Mouse (Mus musculus): ENCODE measurements at regions not wholly inside any gene's neighbourhood (a gene's known extent, or its start where the extent isn't known, plus 50 kb on each side); places are given as distances from the start of the nearest gene placed in this dataset.
A peak's percentile ranks its signal among the peaks of the same experiment; 100 is the strongest.

- DNase-seq (ENCODE audit: low spot score in 2 of 2): no peak
Measured at GRCm38 (mm10) chr4:48725660-48726348, 62.5 kb downstream of the Cavin4 start.

DNA sequence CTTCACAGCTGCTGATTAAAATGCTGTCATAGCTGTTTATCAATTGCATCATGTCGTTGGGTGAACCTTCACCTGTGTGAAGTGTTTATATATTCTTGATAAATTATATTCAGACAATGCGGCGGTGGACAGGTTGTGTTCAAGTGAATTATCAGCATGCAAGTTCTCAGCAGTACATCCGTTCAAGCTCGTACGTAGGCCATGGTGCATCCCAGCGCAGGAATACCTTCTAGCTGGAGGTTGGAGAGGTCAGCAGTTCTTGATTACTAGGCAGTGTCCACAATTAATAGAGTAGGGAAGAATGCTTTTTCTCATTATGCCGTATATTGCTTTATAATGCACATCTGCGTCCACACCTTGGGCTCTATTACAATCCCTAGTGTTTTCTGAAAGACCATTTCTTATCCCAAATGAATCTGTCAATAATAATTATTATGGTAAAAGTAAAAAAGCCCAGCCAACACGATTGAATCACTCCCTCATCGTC lies 63.1 kb downstream of the Cavin4 start:
- no peak for DNase-seq (ENCODE audit: low spot score in 2 of 2)

GRCm38 (mm10) chr4:48734854-48735564 lies 71.7 kb downstream of the Cavin4 start:
- no peak for DNase-seq (ENCODE audit: low spot score in 2 of 2)

GRCm38 (mm10) chr4:48746237-48746636 lies 82.9 kb downstream of the Cavin4 start:
- DNase-seq (ENCODE audit: low spot score in 2 of 2): no peak

GRCm38 (mm10) chr4:48749566-48749965 lies 86.3 kb downstream of the Cavin4 start:
- no peak for DNase-seq (ENCODE audit: low spot score in 2 of 2)

DNA sequence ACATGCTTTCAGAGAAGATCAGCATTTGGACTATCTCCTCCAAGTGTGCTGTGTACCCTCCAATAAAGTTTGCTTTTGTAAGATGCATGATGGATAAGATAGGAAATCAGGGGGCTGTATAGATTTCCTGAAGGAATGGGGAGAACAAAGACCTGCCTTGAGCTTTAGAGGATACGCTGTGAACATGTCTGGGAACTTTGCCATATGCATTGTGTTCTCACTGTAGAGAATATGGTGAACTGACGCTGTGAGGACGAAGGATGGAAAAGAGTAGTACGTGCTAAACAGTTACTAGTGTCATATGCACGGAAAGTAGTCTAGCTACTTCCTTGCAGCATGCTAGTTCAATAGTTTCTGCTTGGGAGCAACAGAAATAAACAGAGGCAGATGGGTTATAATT lies 86.8 kb downstream of the Cavin4 start:
- DNase-seq (ENCODE audit: low spot score in 2 of 2): no peak

GRCm38 (mm10) chr4:48754466-48755171 lies 91.3 kb downstream of the Cavin4 start:
- DNase-seq (ENCODE audit: low spot score in 2 of 2): no peak

GRCm38 (mm10) chr4:48760625-48761024 lies 97.3 kb downstream of the Cavin4 start:
- DNase-seq (ENCODE audit: low spot score in 2 of 2): no peak

GRCm38 (mm10) chr4:48766458-48766857 lies 103.1 kb downstream of the Cavin4 start:
- no peak for DNase-seq (ENCODE audit: low spot score in 2 of 2)

DNA sequence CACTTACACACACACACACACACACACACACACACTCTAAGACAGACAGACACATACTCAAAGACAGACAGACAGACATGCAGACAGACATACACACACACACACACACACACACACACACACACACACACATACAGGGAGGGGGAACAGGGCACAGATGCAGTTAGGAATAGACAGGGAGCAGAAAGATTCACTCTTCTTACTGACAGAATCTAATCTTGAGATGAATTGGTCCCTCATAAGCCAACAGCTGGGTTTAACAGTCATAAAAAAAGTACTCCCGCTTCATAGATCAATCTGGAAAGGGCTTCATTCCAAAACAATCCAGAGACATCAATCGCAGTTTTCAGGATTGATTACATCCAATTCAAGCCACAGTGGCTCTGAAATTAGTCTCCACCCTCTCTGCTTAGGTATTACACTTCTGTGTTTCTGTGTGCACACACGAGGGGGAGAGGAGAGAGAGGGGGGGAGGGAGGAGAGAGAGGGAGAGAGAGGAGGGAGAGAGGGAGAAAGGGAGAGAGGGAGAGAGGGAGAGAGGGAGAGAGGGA lies 107.2 kb downstream of the Cavin4 start:
- no peak for DNase-seq (ENCODE audit: low spot score in 2 of 2)

DNA sequence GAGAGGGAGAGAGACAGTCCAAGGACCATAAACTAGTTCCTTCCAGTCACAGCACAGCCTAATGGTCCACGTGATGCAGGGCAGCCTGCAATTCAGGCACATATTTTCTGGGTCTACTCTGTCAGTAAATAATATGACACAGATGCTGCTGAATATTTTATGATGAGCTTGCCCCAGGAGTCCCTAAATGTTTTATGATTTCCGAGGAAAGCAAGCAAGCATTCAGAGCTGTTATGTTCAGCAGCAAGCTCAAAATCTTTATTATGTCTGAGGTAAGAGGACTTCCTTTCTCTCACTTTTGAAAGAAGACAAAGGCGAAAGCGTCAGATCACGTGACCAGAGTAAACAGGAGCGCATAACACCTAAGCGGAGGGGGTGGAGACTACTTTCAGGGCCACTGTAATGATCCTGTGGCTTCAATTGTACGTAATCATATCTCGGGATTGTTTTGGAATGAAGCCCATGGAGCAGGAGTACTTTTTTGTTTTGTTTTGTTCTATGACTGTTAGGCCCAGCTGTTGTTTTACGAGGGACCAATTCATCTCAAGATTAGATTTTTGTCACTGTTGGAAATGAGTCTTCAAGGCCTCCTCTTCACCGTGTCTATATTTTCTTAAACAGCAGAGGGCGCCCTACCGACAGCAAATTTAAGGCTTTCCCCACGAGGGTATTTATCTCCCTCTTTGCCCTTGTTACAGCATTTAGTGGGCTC lies 107.8 kb downstream of the Cavin4 start:
- DNase-seq (ENCODE audit: low spot score in 2 of 2): peak in 1 of 2 experiments; percentile 29

DNA sequence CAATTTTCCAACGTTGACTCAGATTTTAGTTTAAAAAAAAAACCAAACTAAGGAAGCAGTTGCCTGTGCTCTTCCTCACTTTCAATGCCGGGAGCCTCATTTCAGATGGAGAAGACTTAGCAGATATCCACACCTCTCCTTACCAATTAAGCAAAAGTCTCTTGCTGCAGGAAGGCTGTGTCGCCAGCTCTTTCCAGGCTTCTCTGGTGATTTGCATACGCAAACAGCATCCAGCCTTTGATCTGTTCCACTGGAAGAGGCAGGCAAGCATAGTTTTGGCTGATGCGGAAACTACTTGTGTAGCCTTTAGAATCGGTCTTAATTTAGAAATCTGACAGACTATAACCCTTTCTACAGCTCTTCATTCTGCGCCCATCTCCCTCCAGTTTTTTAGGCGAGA lies 108.5 kb downstream of the Cavin4 start:
- no peak for DNase-seq (ENCODE audit: low spot score in 2 of 2)

GRCm38 (mm10) chr4:48779202-48779905 lies 116.0 kb downstream of the Cavin4 start:
- DNase-seq (ENCODE audit: low spot score in 2 of 2): peak in 1 of 2 experiments; percentile 58

DNA sequence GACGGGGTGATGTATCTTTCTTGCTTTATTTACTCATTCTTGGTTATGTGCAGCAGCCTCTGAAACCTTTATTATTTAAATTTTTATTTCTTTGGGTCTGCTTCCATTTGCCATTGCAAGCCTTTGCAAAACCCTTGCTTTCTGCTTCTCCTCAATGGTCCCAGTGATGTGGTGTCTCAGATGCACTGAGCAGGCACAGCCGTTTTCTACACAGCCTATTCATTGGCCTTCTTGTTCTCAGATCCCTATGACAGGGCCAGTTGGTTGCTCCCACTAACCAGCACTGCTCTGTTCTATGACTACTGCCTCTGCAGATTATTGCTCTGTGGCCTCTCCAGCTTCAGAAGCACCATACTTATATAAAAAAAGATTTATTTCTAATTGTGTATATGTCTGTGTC lies 116.6 kb downstream of the Cavin4 start:
- no peak for DNase-seq (ENCODE audit: low spot score in 2 of 2)

- DNase-seq (ENCODE audit: low spot score in 2 of 2): no peak
Measured at GRCm38 (mm10) chr4:48781099-48781498, 117.8 kb downstream of the Cavin4 start.

- no peak for DNase-seq (ENCODE audit: low spot score in 2 of 2)
Measured at GRCm38 (mm10) chr4:48782686-48783085, 119.4 kb downstream of the Cavin4 start.

DNA sequence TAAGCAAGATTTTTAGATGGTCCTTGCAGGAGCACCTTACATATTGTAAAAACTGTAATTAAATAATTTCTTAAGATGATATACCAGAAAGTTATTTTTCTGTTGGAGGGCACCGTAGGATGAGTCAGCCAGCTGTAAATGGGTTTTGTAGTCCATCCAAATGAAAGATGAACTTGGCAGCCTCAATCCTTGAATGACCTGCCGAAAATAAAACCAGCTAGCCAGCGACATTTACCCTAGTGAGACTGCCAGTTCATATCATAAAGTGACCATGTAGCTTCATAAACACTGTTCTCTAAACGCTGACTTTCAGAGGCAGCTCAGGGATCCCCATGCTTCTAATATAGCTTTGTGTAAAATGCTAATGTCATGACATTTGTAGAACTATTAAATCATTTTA lies 127.8 kb downstream of the Cavin4 start:
- no peak for DNase-seq (ENCODE audit: low spot score in 2 of 2)

DNA sequence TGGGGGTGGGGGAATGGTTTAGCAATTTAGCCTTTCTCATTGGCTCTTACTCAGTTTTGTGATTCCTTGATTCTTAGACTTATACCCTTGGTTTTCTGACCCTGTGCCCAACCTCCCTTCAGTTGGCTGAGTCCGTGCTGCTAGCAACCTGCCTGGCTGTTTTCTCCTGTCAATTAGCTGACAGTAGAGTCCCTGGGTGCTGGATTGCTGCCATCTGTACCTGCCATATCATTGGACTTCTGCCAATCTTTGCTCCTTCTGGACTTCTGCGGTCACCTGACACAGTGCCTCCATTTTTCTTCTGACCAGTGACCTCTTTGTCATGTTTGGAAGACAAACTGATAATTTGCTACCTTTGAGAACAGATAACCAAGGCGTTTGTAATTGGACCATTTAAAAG lies 140.5 kb downstream of the Cavin4 start:
- no peak for DNase-seq (ENCODE audit: low spot score in 2 of 2)

GRCm38 (mm10) chr4:48808571-48808970 lies 145.3 kb downstream of the Cavin4 start:
- no peak for DNase-seq (ENCODE audit: low spot score in 2 of 2)

- no peak for DNase-seq (ENCODE audit: low spot score in 2 of 2)
Measured at GRCm38 (mm10) chr4:48833718-48834117, 170.4 kb downstream of the Cavin4 start.

GRCm38 (mm10) chr4:48842777-48843214 lies 179.5 kb downstream of the Cavin4 start:
- DNase-seq (ENCODE audit: low spot score in 2 of 2): no peak
